Mouse (Mus musculus): ENCODE measurements at regions not wholly inside any gene's neighbourhood (a gene's known extent, or its start where the extent isn't known, plus 50 kb on each side); places are given as distances from the start of the nearest gene placed in this dataset.

- no peak for ATAC-seq (replicated peaks; ENCODE audit: poor library complexity)
Measured at GRCm38 (mm10) chr16:55758707-55759067, 80.0 kb downstream of the Nfkbiz start.

GRCm38 (mm10) chr16:55757952-55758706, 80.6 kb downstream of the Nfkbiz start:
- no peak for ATAC-seq (replicated peaks; ENCODE audit: poor library complexity)

GRCm38 (mm10) chr16:55757422-55757815, 81.3 kb downstream of the Nfkbiz start:
- ATAC-seq (replicated peaks; ENCODE audit: poor library complexity) = peak; percentile 17

- ATAC-seq (replicated peaks; ENCODE audit: poor library complexity) = no peak
Measured at GRCm38 (mm10) chr16:55756764-55757421, 81.8 kb downstream of the Nfkbiz start.

- ATAC-seq (replicated peaks; ENCODE audit: poor library complexity) = no peak
Measured at GRCm38 (mm10) chr16:55755309-55755832, 83.3 kb downstream of the Nfkbiz start.

GRCm38 (mm10) chr16:55754092-55754763, 84.5 kb downstream of the Nfkbiz start:
- peak; percentile 91 for ATAC-seq (replicated peaks; ENCODE audit: poor library complexity)

- no peak for ATAC-seq (replicated peaks; ENCODE audit: poor library complexity)
Measured at GRCm38 (mm10) chr16:55753380-55753779, 85.3 kb downstream of the Nfkbiz start.

GRCm38 (mm10) chr16:55747250-55747649, 91.4 kb downstream of the Nfkbiz start:
- ATAC-seq (replicated peaks; ENCODE audit: poor library complexity) = peak; percentile 93

GRCm38 (mm10) chr16:55746159-55746558, 92.5 kb downstream of the Nfkbiz start:
- no peak for ATAC-seq (replicated peaks; ENCODE audit: poor library complexity)

GRCm38 (mm10) chr16:55745094-55745493, 93.6 kb downstream of the Nfkbiz start:
- ATAC-seq (replicated peaks; ENCODE audit: poor library complexity) = no peak

GRCm38 (mm10) chr16:55741099-55741863, 97.4 kb downstream of the Nfkbiz start:
- no peak for ATAC-seq (replicated peaks; ENCODE audit: poor library complexity)

GRCm38 (mm10) chr16:55738741-55739140, 100.0 kb downstream of the Nfkbiz start:
- no peak for ATAC-seq (replicated peaks; ENCODE audit: poor library complexity)

- ATAC-seq (replicated peaks; ENCODE audit: poor library complexity) = no peak
Measured at GRCm38 (mm10) chr16:55735476-55735968, 103.2 kb downstream of the Nfkbiz start.

GRCm38 (mm10) chr16:55734301-55734700, 104.4 kb downstream of the Nfkbiz start:
- no peak for ATAC-seq (replicated peaks; ENCODE audit: poor library complexity)

- ATAC-seq (replicated peaks; ENCODE audit: poor library complexity) = 0 out of 2 replicates have a peak, but pooled peaks have one; percentile 20
Measured at GRCm38 (mm10) chr16:55733751-55734150, 104.9 kb downstream of the Nfkbiz start.

- ATAC-seq (replicated peaks; ENCODE audit: poor library complexity) = no peak
Measured at GRCm38 (mm10) chr16:55731003-55731402, 107.7 kb downstream of the Nfkbiz start.

- ATAC-seq (replicated peaks; ENCODE audit: poor library complexity) = no peak
Measured at GRCm38 (mm10) chr16:55726538-55726937, 112.2 kb downstream of the Nfkbiz start.

- ATAC-seq (replicated peaks; ENCODE audit: poor library complexity) = peak; percentile 90
Measured at GRCm38 (mm10) chr16:55720430-55720829, 118.3 kb downstream of the Nfkbiz start.

- ATAC-seq (replicated peaks; ENCODE audit: poor library complexity) = no peak
Measured at GRCm38 (mm10) chr16:55710017-55710416, 128.7 kb downstream of the Nfkbiz start.

GRCm38 (mm10) chr16:55706502-55706901, 132.2 kb downstream of the Nfkbiz start:
- no peak for ATAC-seq (replicated peaks; ENCODE audit: poor library complexity)

- ATAC-seq (replicated peaks; ENCODE audit: poor library complexity) = peak; percentile 96
Measured at GRCm38 (mm10) chr16:55698489-55698892, 140.2 kb downstream of the Nfkbiz start.

Measured in megakaryocyte progenitor cell, adult 5-6 weeks (primary cell).